Mouse (Mus musculus) lung, postnatal 4 days (tissue): ENCODE data around the gene Foxp1.
A peak's percentile ranks its signal among the peaks of the same experiment; 100 is the strongest.

Experiments used
- DNase-seq, 2 experiments: peaks; one replicate each; pipeline ENCODE4 v3.0.0; 2021

The Foxp1 gene

GRCm38 (mm10) chr6:99030251-99030650, 492.3 kb downstream of the Foxp1 start:
- no peak for DNase-seq

- no peak for DNase-seq
Observed at GRCm38 (mm10) chr6:99029438-99029837, 493.1 kb downstream of the Foxp1 start.

GRCm38 (mm10) chr6:99028989-99029305, 493.6 kb downstream of the Foxp1 start:
- no peak for DNase-seq

GRCm38 (mm10) chr6:99028161-99028988, 494.1 kb downstream of the Foxp1 start:
- DNase-seq = peak; percentile 76 to 85

GRCm38 (mm10) chr6:99027542-99028160, 494.9 kb downstream of the Foxp1 start:
- DNase-seq = no peak

- peak in 1 of 2 experiments; percentile 33 for DNase-seq
Observed at GRCm38 (mm10) chr6:99026635-99027541, 495.6 kb downstream of the Foxp1 start.

GRCm38 (mm10) chr6:99026040-99026439, 496.5 kb downstream of the Foxp1 start:
- DNase-seq = no peak

- DNase-seq = no peak
Observed at GRCm38 (mm10) chr6:99024588-99024987, 497.9 kb downstream of the Foxp1 start.

GRCm38 (mm10) chr6:99020570-99021444, 501.7 kb downstream of the Foxp1 start:
- no peak for DNase-seq

GRCm38 (mm10) chr6:99019716-99020115, 502.8 kb downstream of the Foxp1 start:
- no peak for DNase-seq

GRCm38 (mm10) chr6:99019266-99019665, 503.3 kb downstream of the Foxp1 start:
- no peak for DNase-seq

GRCm38 (mm10) chr6:99013866-99014502, 508.5 kb downstream of the Foxp1 start:
- DNase-seq = no peak

- DNase-seq = no peak
Observed at GRCm38 (mm10) chr6:99013119-99013865, 509.2 kb downstream of the Foxp1 start.

GRCm38 (mm10) chr6:99011895-99012584, 510.5 kb downstream of the Foxp1 start:
- DNase-seq = peak; percentile 54 to 75

GRCm38 (mm10) chr6:99009771-99010170, 512.8 kb downstream of the Foxp1 start:
- DNase-seq = no peak

GRCm38 (mm10) chr6:99008565-99008964, 514.0 kb downstream of the Foxp1 start:
- DNase-seq = no peak

- DNase-seq = peak in 1 of 2 experiments; percentile 59
Observed at GRCm38 (mm10) chr6:99007542-99007941, 515.0 kb downstream of the Foxp1 start.

GRCm38 (mm10) chr6:99004255-99004997, 518.1 kb downstream of the Foxp1 start:
- DNase-seq = no peak

GRCm38 (mm10) chr6:99003108-99003709, 519.3 kb downstream of the Foxp1 start:
- peak in 1 of 2 experiments; percentile 62 for DNase-seq
